Mouse (Mus musculus) kidney, adult 2 months (tissue): ENCODE data around the gene Rps6kb1.

Experiments
- CTCF ChIP-seq: fragments of 200-500 bp; conservative IDR thresholded peaks from 2 replicates; pipeline ENCODE4 v1.5.1; 2011; ENCODE audit warnings: low read depth, mild to moderate bottlenecking, control low read depth, low read length, moderate library complexity, mixed read lengths; ENCODE audit not compliant: insufficient read depth, insufficient read length
- POLR2A ChIP-seq: fragments of 200-500 bp; IDR thresholded peaks from one replicate; pipeline ENCODE4 v1.6.1; 2011; ENCODE audit warnings: low read depth, low read length, control low read depth

DNA sequence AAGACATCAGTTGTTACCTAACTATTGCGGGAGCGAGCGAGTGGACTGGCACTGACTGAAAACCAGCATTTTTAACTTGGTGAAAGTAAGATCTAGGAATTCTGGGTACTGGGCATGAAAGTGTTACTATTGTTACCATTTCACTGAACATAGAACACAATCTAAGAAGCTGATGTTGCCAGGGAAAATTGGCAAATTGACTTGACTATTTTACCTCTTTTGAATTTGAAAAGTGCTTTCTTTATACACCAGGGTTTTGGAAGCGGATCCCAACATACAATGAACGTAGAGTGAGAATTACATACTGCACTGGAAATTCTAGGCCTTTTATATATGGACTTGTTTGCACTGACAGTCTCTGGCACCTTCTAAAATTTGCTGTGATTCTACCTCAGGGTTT lies 48.8 kb upstream of the Rps6kb1 start:
- no peak for TF ChIP-seq POLR2A
- no peak for TF ChIP-seq CTCF
